Comparison of ENCODE assay signal across 17 mouse cellular contexts in genomic region chr1:154104006-154104600, GRCm38 (mm10).
A peak's percentile ranks its signal among the peaks of the same experiment; 100 is the strongest.
DNase-seq lines count a peak whose midpoint lies in the region; ATAC-seq and TF ChIP-seq lines count a peak whose summit lies in the region.
"Had no signal": no experiment of that assay in that cellular context is flagged by ENCODE, and none has a peak within 500 bp of the region (broad histone marks: within the 10 kb centered on the region; RNA-seq: fewer than 3 reads in every experiment).

No protein-coding gene starts in this region.

- 85% methylated on average over 4 of the region's 4 CpGs for WGBS in intestine, embryonic 14.5 days
- 79% methylated on average over 4 of the region's 4 CpGs for WGBS in intestine, embryonic 15.5 days
- 64% methylated on average over 4 of the region's 4 CpGs for WGBS in spleen, adult 2 months
- 79% methylated on average over 4 of the region's 4 CpGs for WGBS in hindbrain, embryonic 14.5 days
- WGBS in stomach, postnatal 0 days = 81% methylated on average over 4 of the region's 4 CpGs

- no peak for TF ChIP-seq POLR2A in spleen, adult 2 months (IDR thresholded peaks at IDR 0.05; ENCODE audit: low read depth, low read length)

- H3K36me3 ChIP-seq in intestine, embryonic 14.5 days (ENCODE audit: control insufficient read depth, insufficient read depth, low read length) = no peaks in the 10 kb centered on the region
- no peaks in the 10 kb centered on the region for H3K36me3 ChIP-seq in intestine, embryonic 15.5 days
- no peaks in the 10 kb centered on the region for H3K36me3 ChIP-seq in spleen, adult 2 months (ENCODE audit: control insufficient read depth, insufficient read depth, low read length)
- H3K36me3 ChIP-seq in hindbrain, embryonic 14.5 days (replicated peaks; ENCODE audit: control insufficient read depth, insufficient read depth) = no peaks in the 10 kb centered on the region
- H3K36me3 ChIP-seq in stomach, postnatal 0 days (ENCODE audit: control insufficient read depth, insufficient read depth, low read length) = no peaks in the 10 kb centered on the region
- H3K36me3 ChIP-seq: embryonic facial prominence, embryonic 13.5 days; forebrain, embryonic 12.5 days had no signal

- H3K4me3 ChIP-seq in intestine, embryonic 14.5 days (ENCODE audit: low read depth, low read length) = no peak overlapping the region
- no peak overlapping the region for H3K4me3 ChIP-seq in intestine, embryonic 15.5 days (replicated peaks)
- H3K4me3 ChIP-seq in spleen, adult 2 months (ENCODE audit: extremely low read depth, insufficient read depth, insufficient read length) = no peak overlapping the region
- no peak overlapping the region for H3K4me3 ChIP-seq in hindbrain, embryonic 14.5 days (replicated peaks; ENCODE audit: low read length)
- no peak overlapping the region for H3K4me3 ChIP-seq in stomach, postnatal 0 days (ENCODE audit: low read depth, low read length)
- H3K4me3 ChIP-seq: embryonic facial prominence, embryonic 13.5 days; forebrain, embryonic 12.5 days; myocyte had no signal

- no peak overlapping the region for H3K27ac ChIP-seq in intestine, embryonic 14.5 days (ENCODE audit: low read depth)
- H3K27ac ChIP-seq in intestine, embryonic 15.5 days = no peak overlapping the region
- H3K27ac ChIP-seq in spleen, adult 2 months (ENCODE audit: insufficient read depth, low read length) = peak overlapping the region; percentile 89
- peak overlapping the region; percentile 63; the same call in 1 of the 2 replicates for H3K27ac ChIP-seq in hindbrain, embryonic 14.5 days
- peak overlapping the region; percentile 80 for H3K27ac ChIP-seq in stomach, postnatal 0 days (replicated peaks)
- H3K27ac ChIP-seq: embryonic facial prominence, embryonic 13.5 days; forebrain, embryonic 12.5 days; liver, embryonic 14.5 days had no signal

- DNase-seq in intestine, embryonic 14.5 days (ENCODE audit: low spot score) = peak; percentile 39
- DNase-seq in spleen, adult 2 months (ENCODE audit: low read depth in 1 of 2, low spot score in 2 of 2) = peak in 1 of 2 experiments; percentile 31
- DNase-seq in spleen, adult 18-20 months = no peak
- no peak for DNase-seq in hindbrain, embryonic 14.5 days (ENCODE audit: low spot score)
- DNase-seq in stomach, postnatal 0 days (ENCODE audit: low spot score) = no peak
- no peak for DNase-seq in cerebellum, adult 11-12 months
- DNase-seq: adrenal gland, adult 2 months; cerebellum, postnatal 25 days; gastrocnemius, postnatal 14 days; kidney, adult 11 months; lung, postnatal 4 days had no signal

- no peak overlapping the region for H3K4me2 ChIP-seq in intestine, embryonic 14.5 days (ENCODE audit: low read length)
- no peak overlapping the region for H3K4me2 ChIP-seq in intestine, embryonic 15.5 days (replicated peaks)
- no peak overlapping the region for H3K4me2 ChIP-seq in hindbrain, embryonic 14.5 days (replicated peaks)
- no peak overlapping the region for H3K4me2 ChIP-seq in stomach, postnatal 0 days (replicated peaks; ENCODE audit: low read depth)
- H3K4me2 ChIP-seq: embryonic facial prominence, embryonic 13.5 days; forebrain, embryonic 12.5 days had no signal

- H3K4me1 ChIP-seq in intestine, embryonic 14.5 days (replicated peaks; ENCODE audit: control insufficient read depth, insufficient read depth, low read length) = 0 out of 2 replicates have a peak, but pooled peaks cover 2% of the 10 kb centered on the region
- peaks cover 5% of the 10 kb centered on the region; the same call in 1 of the 2 replicates for H3K4me1 ChIP-seq in intestine, embryonic 15.5 days (replicated peaks)
- H3K4me1 ChIP-seq in spleen, adult 2 months (ENCODE audit: control insufficient read depth, insufficient read depth, insufficient read length) = peaks cover 23% of the 10 kb centered on the region; the same call in 1 of the 2 replicates
- peaks cover 19% of the 10 kb centered on the region for H3K4me1 ChIP-seq in hindbrain, embryonic 14.5 days (replicated peaks; ENCODE audit: control insufficient read depth, insufficient read depth, low read length)
- H3K4me1 ChIP-seq in stomach, postnatal 0 days (replicated peaks; ENCODE audit: control insufficient read depth, insufficient read depth) = 0 out of 2 replicates have a peak, but pooled peaks cover 4% of the 10 kb centered on the region

- H3K9ac ChIP-seq in intestine, embryonic 14.5 days (ENCODE audit: low read length) = no peak overlapping the region
- no peak overlapping the region for H3K9ac ChIP-seq in intestine, embryonic 15.5 days
- no peak overlapping the region for H3K9ac ChIP-seq in hindbrain, embryonic 14.5 days
- no peak overlapping the region for H3K9ac ChIP-seq in stomach, postnatal 0 days (ENCODE audit: low read length)
- H3K9ac ChIP-seq: embryonic facial prominence, embryonic 13.5 days; forebrain, embryonic 12.5 days; liver, embryonic 14.5 days had no signal

- no peak for TF ChIP-seq EP300 in stomach, postnatal 0 days (optimal IDR thresholded peaks at IDR 0.05)

- no peak for ATAC-seq in intestine, embryonic 14.5 days (replicated peaks; ENCODE audit: low FRiP score, low TSS enrichment, low read depth)
- no peak for ATAC-seq in intestine, embryonic 15.5 days
- ATAC-seq in hindbrain, embryonic 14.5 days (ENCODE audit: low FRiP score) = no peak
- ATAC-seq in stomach, postnatal 0 days (ENCODE audit: low FRiP score, low TSS enrichment) = no peak
- ATAC-seq: Patski had no signal

- TF ChIP-seq CTCF in spleen, adult 2 months (IDR thresholded peaks at IDR 0.05; ENCODE audit: extremely low read depth, insufficient read depth, insufficient read length, insufficient replicate concordance) = no peak
- TF ChIP-seq CTCF in stomach, postnatal 0 days (IDR thresholded peaks at IDR 0.05; ENCODE audit: low read depth) = no peak

- H3K27me3 ChIP-seq in intestine, embryonic 14.5 days (replicated peaks; ENCODE audit: control insufficient read depth, insufficient read depth, low read length) = no peaks in the 10 kb centered on the region
- H3K27me3 ChIP-seq in intestine, embryonic 15.5 days (replicated peaks) = no peaks in the 10 kb centered on the region
- H3K27me3 ChIP-seq in spleen, adult 2 months (ENCODE audit: control insufficient read depth, insufficient read depth, low read length) = no peaks in the 10 kb centered on the region
- no peaks in the 10 kb centered on the region for H3K27me3 ChIP-seq in hindbrain, embryonic 14.5 days (ENCODE audit: control insufficient read depth, insufficient read depth, low read length)
- H3K27me3 ChIP-seq in stomach, postnatal 0 days (ENCODE audit: control insufficient read depth, insufficient read depth, low read length) = no peaks in the 10 kb centered on the region
- H3K27me3 ChIP-seq: embryonic facial prominence, embryonic 13.5 days; forebrain, embryonic 12.5 days had no signal

- no peaks in the 10 kb centered on the region for H3K9me3 ChIP-seq in intestine, embryonic 14.5 days (ENCODE audit: control insufficient read depth, low read length)
- H3K9me3 ChIP-seq in intestine, embryonic 15.5 days = no peaks in the 10 kb centered on the region
- H3K9me3 ChIP-seq in hindbrain, embryonic 14.5 days (ENCODE audit: control insufficient read depth, low read length) = no peaks in the 10 kb centered on the region
- no peaks in the 10 kb centered on the region for H3K9me3 ChIP-seq in stomach, postnatal 0 days (ENCODE audit: control insufficient read depth, low read length)
- H3K9me3 ChIP-seq: embryonic facial prominence, embryonic 13.5 days; forebrain, embryonic 12.5 days had no signal

Comparison
In these comparisons a context has a peak if more than half of its experiments do, and no peak if none do; other contexts are left out.
1. H3K27ac ChIP-seq: peak in spleen, adult 2 months (single experiment), hindbrain, embryonic 14.5 days (single experiment) and stomach, postnatal 0 days (single experiment); none in intestine, embryonic 14.5 days (single experiment) and intestine, embryonic 15.5 days (single experiment).